ENCODE assay signal across 14 mouse cellular contexts in the genomic region with DNA sequence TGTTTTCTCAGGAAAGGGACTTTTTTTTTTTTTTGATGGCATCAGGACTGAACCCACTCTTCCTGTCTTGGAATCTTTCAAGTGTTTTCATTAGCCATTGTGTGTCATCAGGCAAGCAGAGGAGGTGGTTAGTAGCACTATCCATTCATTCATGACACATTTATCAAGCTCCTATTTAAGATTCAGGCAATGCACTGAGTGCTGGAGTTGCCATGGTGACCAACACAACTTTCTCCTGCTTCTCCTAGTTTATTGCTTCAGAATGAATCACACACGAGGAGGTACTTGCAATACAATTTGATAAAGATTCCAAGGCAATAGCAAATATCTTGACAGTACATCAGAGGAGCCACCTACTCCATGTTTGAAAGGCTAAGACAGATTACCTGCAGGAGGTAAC. TPM values are rescaled to one million over a fixed set of nuclear protein-coding genes. Genes with fewer than 3 reads are reported as not detected.
A peak's percentile ranks its signal among the peaks of the same experiment; 100 is the strongest.
DNase-seq lines count a peak whose midpoint lies in the region; ATAC-seq lines count a peak whose summit lies in the region.
"Had no signal": no experiment of that assay in that cellular context is flagged by ENCODE, and none has a peak within 500 bp of the region (broad histone marks: within the 10 kb centered on the region; RNA-seq: fewer than 3 reads in every experiment).

No protein-coding gene starts in this region.

- no peak overlapping the region for H3K27ac ChIP-seq in intestine, embryonic 16.5 days (ENCODE audit: low read length)
- H3K27ac ChIP-seq: embryonic facial prominence, embryonic 12.5 days; stomach, postnatal 0 days had no signal

- no peaks in the 10 kb centered on the region for H3K4me1 ChIP-seq in intestine, embryonic 16.5 days (ENCODE audit: control insufficient read depth, insufficient read depth, low read length)
- H3K4me1 ChIP-seq: embryonic facial prominence, embryonic 12.5 days had no signal

- H3K9ac ChIP-seq in intestine, embryonic 16.5 days (ENCODE audit: low read depth, low read length): no peak overlapping the region
- H3K9ac ChIP-seq: embryonic facial prominence, embryonic 12.5 days had no signal

- no peaks in the 10 kb centered on the region for H3K27me3 ChIP-seq in intestine, embryonic 16.5 days (replicated peaks; ENCODE audit: control insufficient read depth, insufficient read depth, low read length)
- H3K27me3 ChIP-seq: embryonic facial prominence, embryonic 12.5 days had no signal

- no peaks in the 10 kb centered on the region for H3K9me3 ChIP-seq in intestine, embryonic 16.5 days (ENCODE audit: control insufficient read depth, low read length)
- H3K9me3 ChIP-seq: embryonic facial prominence, embryonic 12.5 days had no signal

- peak; percentile 21 for DNase-seq in adrenal gland, postnatal 14 days
- no peak for DNase-seq in adrenal gland, postnatal 25 days
- DNase-seq in right cerebral cortex, adult 18-20 months: peak; percentile 79
- no peak for DNase-seq in right cerebral cortex, postnatal 4 days
- DNase-seq in cerebellum, adult 9-11 months: no peak
- DNase-seq in kidney, postnatal 4 days: no peak
- DNase-seq: B cell, adult 2 months; cerebellum, adult 11 months; kidney, adult 18-20 months; lung, postnatal 36 days had no signal

- WGBS in intestine, embryonic 16.5 days: 18% methylated on average over 1 of the region's 1 CpGs

- H3K4me2 ChIP-seq in intestine, embryonic 16.5 days (ENCODE audit: low read depth, low read length): no peak overlapping the region
- H3K4me2 ChIP-seq: embryonic facial prominence, embryonic 12.5 days had no signal

- peak; percentile 13; the same call in 1 of the 2 replicates for ATAC-seq in megakaryocyte, adult 5-6 weeks (ENCODE audit: poor library complexity, severe bottlenecking)
- no peak for ATAC-seq in intestine, embryonic 16.5 days

- H3K36me3 ChIP-seq in intestine, embryonic 16.5 days (ENCODE audit: control insufficient read depth, insufficient read depth, low read length): no peaks in the 10 kb centered on the region
- H3K36me3 ChIP-seq: embryonic facial prominence, embryonic 12.5 days had no signal

- H3K4me3 ChIP-seq in intestine, embryonic 16.5 days (ENCODE audit: low read length): no peak overlapping the region
- H3K4me3 ChIP-seq: embryonic facial prominence, embryonic 12.5 days had no signal

RNA-seq across cellular contexts. Expression of a gene that starts 8.0 kb away (rescaled TPM):
- 1.3 TPM in 1 of 2 replicates, not detected in the other for total RNA-seq in adrenal gland, postnatal 14 days (2021)
- 0.33 TPM in 1 of 2 replicates, not detected in the other for total RNA-seq in adrenal gland, postnatal 25 days (2021)
- total RNA-seq in megakaryocyte, adult 5-6 weeks (2015): 0.16 and 0.39 TPM in 2 replicates
- total RNA-seq in megakaryocyte, adult 5-6 weeks (2017): 0.22 and 0.65 TPM in 2 replicates
- 0.05 TPM in 1 of 2 replicates, not detected in the other for polyA plus RNA-seq in intestine, embryonic 16.5 days (2015; fragmentation: Nextera tagmentation; extraction: Ambion mirVana)
- polyA plus RNA-seq: embryonic facial prominence, embryonic 12.5 days; stomach, postnatal 0 days had no signal

RNA-seq across cellular contexts. Expression of a gene that starts 37.1 kb away (rescaled TPM):
- total RNA-seq in adrenal gland, postnatal 14 days (2021): 4.5 and 109 TPM in 2 replicates
- total RNA-seq in adrenal gland, postnatal 25 days (2021): 13.0 TPM in 1 of 2 replicates, not detected in the other
- not detected in 2 replicates for total RNA-seq in megakaryocyte, adult 5-6 weeks (2015)
- not detected in 2 replicates for total RNA-seq in megakaryocyte, adult 5-6 weeks (2017)
- 0.64 and 1.8 TPM in 2 replicates for polyA plus RNA-seq in intestine, embryonic 16.5 days (2015; fragmentation: Nextera tagmentation; extraction: Ambion mirVana)
- polyA plus RNA-seq: embryonic facial prominence, embryonic 12.5 days had no signal

RNA-seq across cellular contexts. Expression of a gene that starts 43.7 kb away (rescaled TPM):
- total RNA-seq in adrenal gland, postnatal 14 days (2021): not detected in 2 replicates
- 0.33 TPM in 1 of 2 replicates, not detected in the other for total RNA-seq in adrenal gland, postnatal 25 days (2021)
- 0.34 TPM in 1 of 2 replicates, not detected in the other for total RNA-seq in megakaryocyte, adult 5-6 weeks (2015)
- total RNA-seq in megakaryocyte, adult 5-6 weeks (2017): 0.51 TPM in 1 of 2 replicates, not detected in the other
- not detected in 2 replicates for polyA plus RNA-seq in intestine, embryonic 16.5 days (2015; fragmentation: Nextera tagmentation; extraction: Ambion mirVana)
- polyA plus RNA-seq: embryonic facial prominence, embryonic 12.5 days; stomach, postnatal 0 days had no signal

Comparison
In these comparisons a context has a peak if more than half of its experiments do, and no peak if none do; other contexts are left out.
1. DNase-seq: peak in adrenal gland, postnatal 14 days (single experiment) and right cerebral cortex, adult 18-20 months (single experiment); none in adrenal gland, postnatal 25 days (single experiment), right cerebral cortex, postnatal 4 days (single experiment), cerebellum, adult 9-11 months (single experiment) and kidney, postnatal 4 days (0 of 2).